Mouse (Mus musculus) hindbrain, embryonic 11.5 days (tissue): Measurements from ENCODE around the gene Taldo1. TPM values are rescaled to one million over a fixed set of nuclear protein-coding genes. Genes with fewer than 3 reads are reported as not detected.
A peak's percentile ranks its signal among the peaks of the same experiment; 100 is the strongest.

ENCODE experiments used
- ATAC-seq: fragments of 200-750 bp; cut with Nextera tagmentation; 2 replicates; pipeline ENCODE4 v1.8.0; 2017; ENCODE audit warnings: mild to moderate bottlenecking, moderate TSS enrichment, moderate library complexity; ENCODE audit not compliant: low FRiP score
- DNase-seq: peaks from one replicate; pipeline ENCODE4 v3.0.0-alpha.2; 2015; ENCODE audit warnings: low spot score
- H3K27ac ChIP-seq: fragments of 300-500 bp; sonication (generic); 2 replicates; pipeline ENCODE4 v1.5.1; 2014; ENCODE audit warnings: mild to moderate bottlenecking, low read depth, low read length
- H3K27me3 ChIP-seq: fragments of 300-500 bp; sonication (generic); 2 replicates; pipeline ENCODE4 v1.6.1; 2014; ENCODE audit warnings: mild to moderate bottlenecking, low read length, moderate library complexity, mixed read lengths; ENCODE audit not compliant: control insufficient read depth, insufficient read depth
- H3K36me3 ChIP-seq: fragments of 300-500 bp; sonication (generic); 2 replicates; pipeline ENCODE4 v1.6.1; 2014; ENCODE audit warnings: mild to moderate bottlenecking, low read length, moderate library complexity, mixed read lengths; ENCODE audit not compliant: control insufficient read depth, insufficient read depth
- H3K4me1 ChIP-seq: fragments of 300-500 bp; sonication (generic); replicated peaks from 2 replicates; pipeline ENCODE4 v1.6.1; 2014; ENCODE audit warnings: low read length, mixed read lengths; ENCODE audit not compliant: control insufficient read depth, insufficient read depth
- H3K4me2 ChIP-seq: fragments of 300-500 bp; sonication (generic); replicated peaks from 2 replicates; pipeline ENCODE4 v1.6.1; 2014; ENCODE audit warnings: mild to moderate bottlenecking, low read depth, low read length
- H3K4me3 ChIP-seq: fragments of 300-500 bp; sonication (generic); 2 replicates; pipeline ENCODE4 v1.5.1; 2014; ENCODE audit warnings: low read depth, low read length
- H3K9ac ChIP-seq: fragments of 300-500 bp; sonication (generic); 2 replicates; pipeline ENCODE4 v1.6.1; 2014; ENCODE audit warnings: low read depth, low read length
- H3K9me3 ChIP-seq: fragments of 300-500 bp; sonication (generic); 2 replicates; pipeline ENCODE4 v1.6.1; 2016; ENCODE audit warnings: low read length; ENCODE audit not compliant: control insufficient read depth
- WGBS: fragments of 180-500 bp; shearing (Covaris S2); extraction: QIAGEN DNeasy Blood & Tissue Kit; methylation state at CpG from one replicate; pipeline ENCODE4 v1.1.7; 2014; 5-methylcytosine and 5-hydroxymethylcytosine counted together
- polyA plus RNA-seq: library from polyadenylated mRNA; unstranded; fragments of >200 nt; fragmentation: Nextera tagmentation; extraction: Ambion mirVana; gene quantifications from 2 replicates; pipeline ENCODE4 v1.2.1, GENCODE M21; 2014

Gene Taldo1
- polyA plus RNA-seq, 1 experiment from 2014 or later, result 389 TPM

DNA sequence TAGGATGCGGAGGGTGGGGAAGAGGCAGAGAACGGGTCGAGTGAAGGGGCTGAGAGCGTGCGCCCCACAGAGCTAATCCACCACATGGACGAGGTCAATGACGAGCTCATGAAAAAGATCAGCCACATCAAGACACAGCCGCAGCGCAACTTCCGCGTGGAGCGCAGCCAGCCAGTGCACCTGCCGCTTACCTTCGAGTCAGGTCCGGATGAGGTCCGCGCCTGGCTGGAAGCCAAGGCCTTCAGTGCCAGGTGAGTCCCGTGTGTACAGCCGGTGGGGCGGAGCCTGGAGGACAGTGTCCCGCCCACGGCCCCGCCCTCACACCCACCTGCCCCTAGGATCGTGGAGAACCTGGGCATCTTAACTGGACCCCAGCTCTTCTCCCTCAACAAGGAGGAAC is 30.5 kb upstream of the Taldo1 start:
- H3K36me3 ChIP-seq, result no peaks in the 10 kb centered on the region
- no peak overlapping the region for H3K9ac ChIP-seq
- no peaks in the 10 kb centered on the region for H3K4me1 ChIP-seq
- no peak overlapping the region for H3K4me2 ChIP-seq
- no peak overlapping the region for H3K27ac ChIP-seq
- H3K27me3 ChIP-seq, result peaks cover 6% of the 10 kb centered on the region; the same call in 1 of the 2 replicates
- DNase-seq, result no peak
- 17% methylated on average over 24 of the region's 24 CpGs for WGBS
- no peak overlapping the region for H3K4me3 ChIP-seq
- no peaks in the 10 kb centered on the region for H3K9me3 ChIP-seq
- ATAC-seq, result no peak

DNA sequence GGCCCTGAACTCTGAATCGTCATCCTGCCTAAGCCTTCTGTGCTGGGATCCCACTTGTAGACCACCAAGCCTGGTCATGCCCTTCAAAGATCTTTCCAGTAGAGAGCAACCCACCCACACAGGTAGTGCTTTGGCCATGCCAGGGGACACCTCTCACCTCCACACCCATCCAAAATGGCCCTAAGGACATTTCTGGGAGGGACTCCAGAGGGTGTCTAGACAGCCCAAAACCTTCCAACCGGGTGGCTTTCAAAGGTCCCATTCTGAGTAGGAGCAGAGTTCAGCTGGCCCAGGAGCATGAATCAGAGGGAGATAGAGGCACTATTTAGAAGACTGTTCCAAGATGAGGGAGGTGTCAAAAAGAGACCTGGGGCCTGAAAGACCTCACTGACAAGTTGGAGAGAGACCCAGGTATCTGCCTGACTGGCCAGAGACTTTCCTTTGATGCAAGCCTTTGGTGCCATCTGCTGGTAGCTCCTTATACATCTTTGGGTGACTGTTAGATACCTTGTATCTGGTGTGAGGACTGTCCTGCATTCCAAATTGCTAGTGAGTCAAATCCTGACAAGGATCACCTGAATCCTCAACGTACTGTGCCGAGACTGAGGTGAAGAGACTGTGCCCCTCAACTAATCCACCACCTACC is 28.8 kb upstream of the Taldo1 start:
- H3K9me3 ChIP-seq, result no peaks in the 10 kb centered on the region
- peaks cover 6% of the 10 kb centered on the region; the same call in 1 of the 2 replicates for H3K27me3 ChIP-seq
- H3K9ac ChIP-seq, result no peak overlapping the region
- WGBS, result 61% methylated on average over 4 of the region's 4 CpGs
- H3K4me1 ChIP-seq, result no peaks in the 10 kb centered on the region
- H3K4me3 ChIP-seq, result no peak overlapping the region
- H3K4me2 ChIP-seq, result no peak overlapping the region
- ATAC-seq (no peak), DNase-seq (peak; percentile 78)
- no peak overlapping the region for H3K27ac ChIP-seq
- no peaks in the 10 kb centered on the region for H3K36me3 ChIP-seq

DNA sequence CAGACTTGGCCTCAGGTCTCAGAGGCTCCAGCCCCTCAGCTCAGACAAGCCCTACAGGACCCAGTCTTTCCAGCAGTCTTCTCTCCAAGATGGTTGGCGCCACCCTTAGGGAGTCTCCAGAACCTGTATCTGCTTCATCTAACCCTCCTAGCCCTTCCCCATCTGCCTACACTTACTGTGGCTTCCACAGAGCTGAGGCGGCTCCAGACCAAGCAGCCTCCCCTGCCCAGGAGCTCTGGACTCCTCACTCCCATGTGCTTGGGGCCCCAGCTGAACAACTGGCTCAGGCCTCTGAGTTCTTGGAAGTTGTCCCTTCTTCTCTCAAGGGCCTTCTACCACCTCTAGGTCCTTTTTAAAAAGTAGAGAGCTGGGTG is 28.3 kb upstream of the Taldo1 start:
- no peaks in the 10 kb centered on the region for H3K4me1 ChIP-seq
- H3K27me3 ChIP-seq, result peaks cover 6% of the 10 kb centered on the region; the same call in 1 of the 2 replicates
- no peak for ATAC-seq
- 61% methylated on average over 2 of the region's 2 CpGs for WGBS
- no peak for DNase-seq
- H3K9ac ChIP-seq, result no peak overlapping the region
- no peaks in the 10 kb centered on the region for H3K9me3 ChIP-seq
- H3K4me2 ChIP-seq, result no peak overlapping the region
- no peaks in the 10 kb centered on the region for H3K36me3 ChIP-seq
- no peak overlapping the region for H3K27ac ChIP-seq
- H3K4me3 ChIP-seq, result no peak overlapping the region

GRCm38 (mm10) chr7:141364349-141365048 is 27.5 kb upstream of the Taldo1 start:
- WGBS, result 81% methylated on average over 5 of the region's 5 CpGs
- Histone ChIP-seq H3K27me3 (peaks cover 6% of the 10 kb centered on the region; the same call in 1 of the 2 replicates), H3K9me3 (no peaks in the 10 kb centered on the region), H3K36me3 (no peaks in the 10 kb centered on the region), H3K27ac (no peak overlapping the region), H3K9ac (no peak overlapping the region), H3K4me1 (no peaks in the 10 kb centered on the region), H3K4me3 (no peak overlapping the region), H3K4me2 (no peak overlapping the region)
- ATAC-seq (no peak), DNase-seq (no peak)

GRCm38 (mm10) chr7:141365049-141365445 is 27.0 kb upstream of the Taldo1 start:
- WGBS, result 79% methylated on average over 3 of the region's 3 CpGs
- no peak overlapping the region for H3K4me3 ChIP-seq

DNA sequence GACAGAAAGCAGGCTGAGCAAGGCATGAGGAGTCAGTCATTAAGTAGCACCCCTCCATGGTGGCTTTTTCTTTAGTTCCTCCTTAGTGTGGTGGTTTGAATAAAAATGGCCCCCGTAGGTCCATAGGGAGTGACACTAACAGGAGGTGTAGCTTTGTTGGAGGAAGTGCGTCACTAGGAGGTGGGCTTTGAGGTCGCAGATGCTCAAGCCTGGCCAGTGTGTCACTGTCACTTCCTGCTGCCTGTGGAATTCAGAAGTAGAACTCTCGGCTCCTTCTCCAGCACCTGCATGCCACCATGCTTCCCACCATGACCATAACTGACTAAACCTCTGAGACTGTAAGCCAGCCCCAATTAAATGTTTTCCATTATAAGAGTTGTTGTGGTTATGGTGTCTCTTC is 24.6 kb upstream of the Taldo1 start:
- no peaks in the 10 kb centered on the region for H3K4me1 ChIP-seq
- DNase-seq (no peak), ATAC-seq (no peak)
- no peak overlapping the region for H3K4me2 ChIP-seq
- H3K9ac ChIP-seq, result no peak overlapping the region
- H3K4me3 ChIP-seq, result no peak overlapping the region
- no peaks in the 10 kb centered on the region for H3K9me3 ChIP-seq
- no peaks in the 10 kb centered on the region for H3K27me3 ChIP-seq
- no peaks in the 10 kb centered on the region for H3K36me3 ChIP-seq
- WGBS, result 86% methylated on average over 4 of the region's 4 CpGs
- no peak overlapping the region for H3K27ac ChIP-seq

More at GRCm38 (mm10) chr7:141365049-141365445, 27.0 kb upstream of the Taldo1 start:
- peaks cover 6% of the 10 kb centered on the region; the same call in 1 of the 2 replicates for H3K27me3 ChIP-seq
- H3K9me3 ChIP-seq, result no peaks in the 10 kb centered on the region
- no peaks in the 10 kb centered on the region for H3K36me3 ChIP-seq
- H3K4me1 ChIP-seq, result no peaks in the 10 kb centered on the region
- ATAC-seq, result no peak
- H3K9ac ChIP-seq, result no peak overlapping the region
- H3K27ac ChIP-seq, result no peak overlapping the region
- no peak for DNase-seq
- no peak overlapping the region for H3K4me2 ChIP-seq

- no peak overlapping the region for H3K27ac ChIP-seq
- H3K4me1 ChIP-seq, result no peaks in the 10 kb centered on the region
- 74% methylated on average over 5 of the region's 5 CpGs for WGBS
- no peaks in the 10 kb centered on the region for H3K36me3 ChIP-seq
- no peak overlapping the region for H3K9ac ChIP-seq
- no peaks in the 10 kb centered on the region for H3K9me3 ChIP-seq
- no peaks in the 10 kb centered on the region for H3K27me3 ChIP-seq
- ATAC-seq (no peak), DNase-seq (no peak)
- no peak overlapping the region for H3K4me3 ChIP-seq
- no peak overlapping the region for H3K4me2 ChIP-seq
Measured at GRCm38 (mm10) chr7:141369918-141370317, 22.1 kb upstream of the Taldo1 start.

DNA sequence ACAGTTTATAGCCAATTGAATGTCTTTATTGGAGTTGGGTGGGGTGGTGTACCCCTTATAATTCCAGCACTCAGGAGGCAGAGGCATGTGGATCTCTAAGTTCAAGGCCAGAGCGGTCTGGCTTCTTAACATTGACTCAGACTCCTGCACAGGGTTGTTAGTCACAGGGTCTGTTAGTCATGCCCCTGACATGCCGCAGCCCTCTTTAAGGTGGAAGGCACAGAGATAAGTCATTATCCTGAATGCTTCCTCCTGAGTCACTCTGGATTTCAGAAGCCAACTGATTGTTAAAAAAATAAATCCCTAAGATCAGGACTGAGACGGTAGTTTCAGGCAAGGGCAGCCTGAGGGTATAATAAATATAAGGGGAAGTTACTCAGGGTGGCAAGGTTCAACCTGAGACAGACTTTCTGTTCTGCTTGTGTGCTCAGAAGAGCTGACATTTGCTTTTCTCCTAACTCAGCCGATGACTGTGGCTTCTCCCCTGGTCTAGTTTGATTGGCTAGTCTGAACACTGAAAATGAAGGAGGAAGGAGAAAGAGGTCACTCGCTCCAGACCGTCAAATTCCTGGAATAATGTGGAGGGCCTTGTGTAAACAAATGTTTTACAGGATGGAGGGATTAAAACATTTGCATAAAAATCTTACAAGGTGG is 19.9 kb upstream of the Taldo1 start:
- H3K27me3 ChIP-seq, result no peaks in the 10 kb centered on the region
- no peak for DNase-seq
- WGBS, result 76% methylated on average over 6 of the region's 6 CpGs
- no peaks in the 10 kb centered on the region for H3K36me3 ChIP-seq
- H3K4me2 ChIP-seq, result no peak overlapping the region
- H3K9ac ChIP-seq, result no peak overlapping the region
- no peaks in the 10 kb centered on the region for H3K4me1 ChIP-seq
- no peaks in the 10 kb centered on the region for H3K9me3 ChIP-seq
- no peak overlapping the region for H3K4me3 ChIP-seq
- no peak for ATAC-seq
- H3K27ac ChIP-seq, result no peak overlapping the region
